Mouse (Mus musculus): ENCODE data around the gene Omt2b.
"Not testable (repeated sequence)": the region's sequence is repeated elsewhere in the genome, so short reads cannot be mapped to it uniquely, and the experiment has no call there.

Omt2b gene

GRCm38 (mm10) chr9:78327289-78327688 lies at the start of gene Omt2b:
Omt2b (plus strand) TSS chr9:78327589.
- DNase-seq, result not testable (repeated sequence)

DNA sequence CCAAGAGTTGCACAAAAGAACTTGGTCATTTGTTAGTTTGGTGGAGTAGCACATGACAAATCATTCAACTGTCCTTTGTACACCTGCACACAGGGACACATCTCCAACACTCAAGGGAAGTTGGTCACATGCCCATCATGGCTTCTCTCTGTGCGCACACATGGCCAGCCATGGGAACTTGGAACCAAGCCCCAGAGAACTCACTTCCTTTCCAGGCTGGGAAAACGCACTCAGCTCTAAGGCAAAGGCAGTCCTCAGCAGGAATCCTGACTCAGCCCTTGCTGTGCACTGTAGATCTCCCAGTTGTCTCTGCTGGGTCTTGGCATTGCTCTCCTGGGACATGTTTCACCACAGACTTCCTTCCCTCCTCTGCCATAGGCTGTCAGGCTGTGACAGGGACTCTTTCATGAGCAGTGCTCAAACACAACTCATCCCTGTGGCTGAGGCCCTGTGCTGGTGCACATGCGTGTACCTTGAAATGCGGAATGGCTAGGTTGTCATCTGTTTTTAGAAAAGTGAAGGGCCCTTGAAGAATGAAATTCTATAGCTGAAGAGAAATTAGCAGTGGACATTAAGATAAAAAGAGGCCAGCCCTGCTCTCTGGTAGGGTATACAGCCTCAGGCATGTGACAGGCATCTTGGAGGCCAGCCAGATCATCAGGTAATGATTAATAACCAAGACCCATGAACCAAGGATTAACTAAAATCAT lies 45.2 kb upstream of the Omt2b start:
- peak; percentile 75 to 84 for DNase-seq

- not testable (repeated sequence) for DNase-seq
Observed at GRCm38 (mm10) chr9:78289063-78289462, 38.3 kb upstream of the Omt2b start.

- not testable (repeated sequence) for DNase-seq
Observed at GRCm38 (mm10) chr9:78289723-78290122, 37.7 kb upstream of the Omt2b start, which contains the start of gene Gm10639. Gm10639 (plus strand) TSS chr9:78289923.

DNA sequence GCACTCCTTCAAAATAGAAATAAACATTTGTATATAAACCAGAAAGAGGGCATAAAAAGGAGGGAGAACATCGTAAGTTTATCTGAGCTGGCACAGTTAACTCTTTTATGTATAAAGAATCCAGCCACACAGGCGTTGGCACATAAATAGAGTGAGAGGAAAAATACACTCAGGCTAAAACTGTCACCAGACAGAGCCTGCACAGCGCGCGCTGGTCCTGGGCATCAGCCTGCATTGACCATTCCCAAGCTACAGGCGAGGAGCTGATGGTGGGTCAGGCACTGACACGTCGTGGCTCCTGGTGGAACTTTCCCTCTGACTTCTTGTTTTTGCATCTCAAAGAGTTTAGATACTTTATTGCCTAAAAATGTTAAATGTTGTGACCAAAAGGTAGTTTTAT lies 34.9 kb upstream of the Omt2b start:
- DNase-seq, result not testable (repeated sequence)

DNA sequence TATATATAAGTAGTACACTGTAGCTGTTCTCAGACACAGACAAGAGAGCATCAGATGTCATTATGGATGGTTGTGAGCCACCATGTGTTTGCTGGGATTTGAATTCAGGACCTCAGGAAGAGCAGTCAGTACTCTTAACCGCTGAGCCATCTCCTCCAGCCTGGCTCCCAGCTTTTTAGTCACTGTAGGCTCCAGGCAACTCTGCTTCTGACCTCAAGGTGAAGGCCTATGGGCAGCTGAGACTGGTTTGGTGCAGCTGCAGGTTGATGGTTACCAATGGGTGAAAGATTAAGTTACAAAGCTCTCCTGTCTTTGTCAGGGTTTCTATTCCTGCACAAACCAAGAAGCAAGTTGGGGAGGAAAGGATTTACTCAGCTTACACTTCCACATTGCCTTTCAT lies 33.7 kb upstream of the Omt2b start:
- peak; percentile 23 to 53 for DNase-seq

GRCm38 (mm10) chr9:78294781-78295180 lies 32.6 kb upstream of the Omt2b start:
- peak; percentile 10 to 25 for DNase-seq

- peak; percentile 46 to 76 for DNase-seq
Observed at GRCm38 (mm10) chr9:78296089-78296488, 31.3 kb upstream of the Omt2b start.

DNA sequence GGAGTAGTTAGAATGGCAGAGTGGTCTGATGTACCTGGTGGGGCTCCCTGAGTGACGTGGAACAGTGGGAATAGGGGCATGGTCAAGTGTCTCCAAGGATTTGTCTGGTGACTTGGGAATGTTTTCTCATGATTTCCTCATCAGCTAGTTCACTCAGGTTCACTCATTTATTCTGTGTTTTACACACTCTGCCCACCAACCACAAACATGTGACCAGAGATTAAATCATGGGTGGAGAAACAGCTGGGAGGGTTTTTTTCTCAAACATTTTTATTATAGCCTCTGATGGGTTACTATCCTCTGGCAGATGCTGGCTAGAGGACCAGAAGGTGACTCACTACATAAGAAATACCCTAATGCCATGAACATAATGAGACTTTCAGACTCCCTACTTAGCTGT lies 29.2 kb upstream of the Omt2b start:
- DNase-seq, result no peak

DNA sequence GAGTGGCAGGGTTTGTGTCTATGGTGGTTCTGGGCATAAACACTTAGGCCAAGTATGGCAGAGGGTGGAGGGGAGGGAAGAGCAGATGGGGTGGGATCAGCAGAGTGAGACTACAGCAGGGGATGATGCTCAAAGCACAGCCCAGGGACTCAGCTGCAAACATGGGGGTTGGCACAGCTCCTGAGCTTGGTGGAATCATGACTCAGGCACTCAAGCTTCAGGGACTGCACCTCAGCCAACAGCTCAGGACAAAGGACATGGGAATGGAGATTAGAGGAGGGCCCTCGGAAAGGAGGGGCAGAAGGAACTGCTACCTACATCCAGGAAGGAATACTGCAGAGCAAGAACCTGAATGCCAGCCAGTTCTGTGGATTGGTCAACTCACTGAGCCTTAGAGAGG lies 28.2 kb upstream of the Omt2b start:
- DNase-seq, result not testable (repeated sequence)

DNA sequence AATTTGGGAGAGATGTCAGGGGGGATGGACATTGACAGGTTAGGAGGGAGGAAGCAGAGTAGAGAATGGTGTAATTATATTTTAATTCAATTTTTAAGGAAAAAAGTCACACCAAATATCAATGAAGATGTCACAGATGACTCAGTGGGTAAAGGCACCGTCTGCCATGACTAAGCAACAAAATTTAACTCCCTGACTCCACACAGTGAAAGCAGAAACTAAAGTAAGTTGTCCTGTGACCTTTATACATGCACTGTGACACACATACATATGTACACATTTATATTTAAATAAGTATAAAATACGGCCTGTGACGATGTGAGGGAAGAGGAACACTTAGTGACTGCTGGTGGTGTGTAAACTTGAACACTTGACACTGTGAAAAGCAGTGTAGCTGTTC lies 19.3 kb upstream of the Omt2b start:
- not testable (repeated sequence) for DNase-seq

GRCm38 (mm10) chr9:78314696-78315095 lies 12.7 kb upstream of the Omt2b start, which contains the start of gene Omt2a:
Omt2a (minus strand) TSS chr9:78314796.
- DNase-seq, result no peak

DNA sequence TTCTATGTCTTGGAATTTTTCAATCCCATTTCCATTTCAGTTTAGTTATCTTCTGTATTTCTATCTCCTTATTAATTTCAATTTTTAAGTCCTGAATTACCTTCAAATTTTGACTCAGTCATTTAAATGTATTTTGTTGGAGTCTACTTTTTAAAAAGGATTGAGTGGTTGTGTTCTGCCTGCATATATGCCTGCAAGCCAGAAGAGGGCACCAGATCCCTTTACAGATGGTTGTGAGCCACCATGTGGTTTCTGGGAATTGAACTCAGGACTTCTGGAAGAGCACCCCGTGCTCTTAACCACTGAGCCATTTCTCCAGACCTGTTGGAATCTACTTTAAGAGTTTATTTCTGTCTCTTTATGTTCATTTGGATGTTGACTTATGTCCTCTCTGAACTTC lies 7.9 kb upstream of the Omt2b start:
- DNase-seq, result peak in 1 of 2 experiments; percentile 21

DNA sequence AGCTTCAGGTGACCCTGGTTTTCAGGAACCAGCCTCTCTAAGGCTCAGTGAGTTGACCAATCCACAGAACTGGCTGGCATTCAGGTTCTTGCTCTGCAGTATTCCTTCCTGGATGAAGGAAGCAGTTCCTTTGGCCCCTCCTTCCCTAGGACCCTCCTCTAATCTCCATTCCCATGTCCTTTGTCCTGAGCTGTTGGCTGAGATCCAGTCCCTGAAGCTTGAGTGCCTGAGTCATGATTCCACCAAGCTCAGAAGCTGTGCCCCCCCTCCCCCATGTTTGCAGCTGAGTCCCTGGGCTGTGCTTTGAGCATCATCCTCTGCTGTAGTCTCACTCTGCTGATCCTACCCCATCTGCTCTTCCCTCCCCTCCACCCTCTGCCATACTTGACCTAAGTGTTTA lies 9.7 kb downstream of the Omt2b start:
- DNase-seq, result peak in 1 of 2 experiments; percentile 37

DNA sequence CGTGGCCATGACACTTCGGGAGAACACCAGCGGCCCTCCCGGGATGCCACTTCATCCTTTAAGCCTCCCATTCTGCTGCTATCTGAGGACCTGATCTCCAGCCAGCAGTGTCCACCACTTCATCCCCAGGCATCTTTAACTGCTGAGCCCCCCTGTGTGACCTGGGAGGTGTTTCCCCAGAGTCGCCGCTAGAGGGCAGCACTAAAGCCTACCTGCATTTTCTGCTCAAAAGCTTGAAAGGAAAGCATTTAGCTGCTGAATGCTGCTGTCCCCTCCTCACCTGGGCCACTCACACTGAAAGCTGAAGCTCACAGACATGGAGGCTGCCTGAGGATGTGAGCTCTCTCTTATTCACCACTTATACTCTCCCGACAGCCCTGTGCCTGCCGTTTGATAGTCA lies 12.9 kb downstream of the Omt2b start:
- peak in 1 of 2 experiments; percentile 70 for DNase-seq

DNA sequence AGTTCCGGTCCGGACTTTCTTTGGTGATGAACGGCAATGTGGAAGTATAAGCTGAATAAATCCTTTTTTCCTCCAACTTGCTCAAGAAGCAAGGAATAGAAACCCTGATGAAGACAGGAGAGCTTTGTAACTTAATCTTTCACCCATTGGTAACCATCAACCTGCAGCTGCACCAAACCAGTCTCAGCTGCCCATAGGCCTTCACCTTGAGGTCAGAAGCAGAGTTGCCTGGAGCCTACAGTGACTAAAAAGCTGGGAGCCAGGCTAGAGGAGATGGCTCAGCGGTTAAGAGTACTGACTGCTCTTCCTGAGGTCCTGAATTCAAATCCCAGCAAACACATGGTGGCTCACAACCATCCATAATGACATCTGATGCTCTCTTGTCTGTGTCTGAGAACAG lies 15.1 kb downstream of the Omt2b start:
- peak in 1 of 2 experiments; percentile 21 for DNase-seq

- DNase-seq, result peak; percentile 33 to 47
Observed at GRCm38 (mm10) chr9:78343055-78343454, 15.7 kb downstream of the Omt2b start.

DNA sequence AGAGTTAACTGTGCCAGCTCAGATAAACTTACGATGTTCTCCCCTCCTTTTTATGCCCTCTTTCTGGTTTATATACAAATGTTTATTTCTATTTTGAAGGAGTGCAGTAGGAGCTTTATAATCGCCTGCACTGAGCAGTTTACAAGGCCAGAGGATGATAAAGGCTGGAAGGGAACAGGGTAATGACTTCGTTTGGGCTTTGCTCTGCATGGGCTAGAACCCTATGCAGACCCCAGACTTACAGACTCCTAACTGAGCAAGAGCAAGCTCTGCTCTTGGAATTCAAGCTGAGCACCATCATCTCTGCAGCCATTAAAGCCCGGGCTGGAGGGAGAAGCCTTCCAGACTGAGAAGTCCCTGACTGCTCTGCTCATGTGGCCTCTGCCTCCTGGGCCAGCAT lies 17.8 kb downstream of the Omt2b start:
- DNase-seq, result not testable (repeated sequence)

- DNase-seq, result peak; percentile 18 to 72
Observed at GRCm38 (mm10) chr9:78347004-78347403, 19.6 kb downstream of the Omt2b start.

- DNase-seq, result peak; percentile 79 to 93
Observed at GRCm38 (mm10) chr9:78348206-78349004, 21.0 kb downstream of the Omt2b start.

GRCm38 (mm10) chr9:78349141-78349540 lies 21.8 kb downstream of the Omt2b start:
- DNase-seq, result peak; percentile 57 to 63

DNA sequence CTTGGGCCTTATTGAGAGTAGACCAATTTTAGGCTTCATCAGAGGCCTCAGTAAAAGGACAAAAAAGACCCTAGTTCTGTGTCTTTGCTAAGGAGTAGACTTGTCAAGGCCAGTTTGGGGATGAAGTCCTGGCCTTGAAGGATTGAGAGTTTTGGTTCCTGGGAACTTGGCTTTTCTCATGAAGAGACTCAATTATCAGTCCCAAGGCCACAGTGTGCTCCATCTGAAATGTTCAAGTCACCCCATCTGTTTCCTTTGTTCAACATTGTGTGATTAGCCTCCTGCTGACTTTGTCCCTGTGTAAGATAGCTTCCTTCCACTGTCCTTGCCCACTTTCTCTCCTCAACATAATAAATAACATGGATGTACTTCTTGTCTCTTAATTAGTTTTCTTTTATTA lies 22.6 kb downstream of the Omt2b start:
- DNase-seq, result not testable (repeated sequence)

- DNase-seq, result peak in 1 of 2 experiments; percentile 16
Observed at GRCm38 (mm10) chr9:78351504-78352220, 24.3 kb downstream of the Omt2b start.

Data from kidney, postnatal 36 days (tissue).